Mouse (Mus musculus) forebrain, embryonic 11.5 days (tissue): ENCODE results near the gene Pax2. TPM values are rescaled to one million over a fixed set of nuclear protein-coding genes. Genes with fewer than 3 reads are reported as not detected.

Experiments
- ATAC-seq: fragments of 200-750 bp; cut with Nextera tagmentation; replicated peaks from 2 replicates; pipeline ENCODE4 v1.8.0; 2017; ENCODE audit warnings: moderate TSS enrichment; ENCODE audit not compliant: low FRiP score
- DNase-seq: peaks from one replicate; pipeline ENCODE4 v3.0.0-alpha.2; 2017; ENCODE audit warnings: low spot score
- H3K27ac ChIP-seq: fragments of 300-500 bp; sonication (generic); 2 replicates; pipeline ENCODE4 v1.5.1; 2014; ENCODE audit warnings: low read depth, low read length
- H3K27me3 ChIP-seq: fragments of 300-500 bp; sonication (generic); 2 replicates; pipeline ENCODE4 v1.6.1; 2014; ENCODE audit warnings: mild to moderate bottlenecking, low read length, mixed read lengths; ENCODE audit not compliant: control insufficient read depth, insufficient read depth
- H3K36me3 ChIP-seq: fragments of 300-500 bp; sonication (generic); 2 replicates; pipeline ENCODE4 v1.6.1; 2014; ENCODE audit warnings: mild to moderate bottlenecking, low read length, moderate library complexity, mixed read lengths; ENCODE audit not compliant: control insufficient read depth, insufficient read depth
- H3K4me1 ChIP-seq: fragments of 300-500 bp; sonication (generic); replicated peaks from 2 replicates; pipeline ENCODE4 v1.6.1; 2014; ENCODE audit warnings: low read length, mixed read lengths; ENCODE audit not compliant: control insufficient read depth, insufficient read depth
- H3K4me2 ChIP-seq: fragments of 300-500 bp; sonication (generic); 2 replicates; pipeline ENCODE4 v1.6.1; 2014; ENCODE audit warnings: low read depth, mild to moderate bottlenecking, low read length, moderate library complexity, mixed read lengths; ENCODE audit not compliant: severe bottlenecking
- H3K4me3 ChIP-seq: fragments of 300-500 bp; sonication (generic); 2 replicates; pipeline ENCODE4 v1.5.1; 2014; ENCODE audit warnings: low read depth, low read length
- H3K9ac ChIP-seq: fragments of 300-500 bp; sonication (generic); 2 replicates; pipeline ENCODE4 v1.6.1; 2014; ENCODE audit warnings: low read length
- H3K9me3 ChIP-seq: fragments of 300-500 bp; sonication (generic); 2 replicates; pipeline ENCODE4 v1.6.1; 2016; ENCODE audit warnings: low read length, mixed read lengths; ENCODE audit not compliant: control insufficient read depth
- WGBS: fragments of 180-500 bp; shearing (Covaris S2); extraction: QIAGEN DNeasy Blood & Tissue Kit; methylation state at CpG from one replicate; pipeline ENCODE4 v1.1.7; 2014; 5-methylcytosine and 5-hydroxymethylcytosine counted together
- polyA plus RNA-seq: library from polyadenylated mRNA; unstranded; fragments of >200 nt; fragmentation: Nextera tagmentation; extraction: Ambion mirVana; gene quantifications from 2 replicates; pipeline ENCODE4 v1.2.1, GENCODE M21; 2014

The Pax2 gene
- polyA plus RNA-seq, 1 experiment from 2014 or later: 0.20 TPM

DNA sequence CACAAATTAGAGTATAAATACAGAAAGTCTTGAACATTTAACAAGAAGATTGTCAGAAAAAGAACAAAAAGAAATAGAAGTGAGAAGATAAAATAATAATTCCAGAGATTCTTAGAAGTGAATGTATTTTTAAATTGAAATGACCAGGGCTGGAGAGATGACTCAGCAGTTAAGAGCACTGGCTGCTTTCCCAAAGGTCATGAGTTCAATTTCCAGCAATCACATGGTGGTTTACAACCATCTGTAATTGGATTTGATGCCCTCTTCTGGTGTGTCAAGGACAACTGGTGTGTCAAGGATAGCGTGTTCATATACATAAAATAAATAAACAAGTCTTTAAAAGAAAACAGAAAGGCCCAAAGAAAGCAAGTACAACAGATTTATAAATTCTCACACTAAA, 102.8 kb downstream of the Pax2 start:
- H3K4me3 ChIP-seq: no peak overlapping the region
- H3K36me3 ChIP-seq: no peaks in the 10 kb centered on the region
- H3K27ac ChIP-seq: no peak overlapping the region
- no peaks in the 10 kb centered on the region for H3K4me1 ChIP-seq
- no peaks in the 10 kb centered on the region for H3K9me3 ChIP-seq
- WGBS: 93% methylated on average over 1 of the region's 1 CpGs
- no peaks in the 10 kb centered on the region for H3K27me3 ChIP-seq
- H3K9ac ChIP-seq: no peak overlapping the region
- ATAC-seq (no peak), DNase-seq (no peak)
- no peak overlapping the region for H3K4me2 ChIP-seq

DNA sequence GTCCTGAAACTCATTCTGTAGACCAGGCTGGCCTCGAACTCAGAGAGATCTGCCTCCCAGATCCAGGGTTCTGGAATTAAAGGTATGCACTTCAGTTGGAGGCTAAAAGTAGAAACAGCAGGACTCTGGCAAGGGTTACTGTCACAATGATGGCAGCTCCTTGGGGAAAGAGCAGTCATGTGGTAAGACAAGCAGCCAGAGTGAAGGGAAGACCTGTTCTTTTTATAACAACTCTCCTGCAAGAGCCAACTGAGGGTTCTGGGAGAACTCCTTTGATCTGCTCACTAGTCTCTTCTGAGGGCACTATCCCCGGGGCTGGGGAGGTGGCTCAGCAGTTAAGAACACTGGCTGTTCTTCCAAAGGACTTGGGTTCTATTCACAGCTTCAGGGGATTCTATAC, 112.9 kb downstream of the Pax2 start:
- Histone ChIP-seq H3K27me3 (peaks cover 5% of the 10 kb centered on the region; the same call in 1 of the 2 replicates), H3K4me3 (no peak overlapping the region), H3K36me3 (no peaks in the 10 kb centered on the region), H3K4me2 (no peak overlapping the region), H3K27ac (no peak overlapping the region), H3K4me1 (no peaks in the 10 kb centered on the region), H3K9ac (no peak overlapping the region), H3K9me3 (no peaks in the 10 kb centered on the region)
- 67% methylated on average over 2 of the region's 2 CpGs for WGBS
- ATAC-seq (no peak), DNase-seq (peak; percentile 34)

DNA sequence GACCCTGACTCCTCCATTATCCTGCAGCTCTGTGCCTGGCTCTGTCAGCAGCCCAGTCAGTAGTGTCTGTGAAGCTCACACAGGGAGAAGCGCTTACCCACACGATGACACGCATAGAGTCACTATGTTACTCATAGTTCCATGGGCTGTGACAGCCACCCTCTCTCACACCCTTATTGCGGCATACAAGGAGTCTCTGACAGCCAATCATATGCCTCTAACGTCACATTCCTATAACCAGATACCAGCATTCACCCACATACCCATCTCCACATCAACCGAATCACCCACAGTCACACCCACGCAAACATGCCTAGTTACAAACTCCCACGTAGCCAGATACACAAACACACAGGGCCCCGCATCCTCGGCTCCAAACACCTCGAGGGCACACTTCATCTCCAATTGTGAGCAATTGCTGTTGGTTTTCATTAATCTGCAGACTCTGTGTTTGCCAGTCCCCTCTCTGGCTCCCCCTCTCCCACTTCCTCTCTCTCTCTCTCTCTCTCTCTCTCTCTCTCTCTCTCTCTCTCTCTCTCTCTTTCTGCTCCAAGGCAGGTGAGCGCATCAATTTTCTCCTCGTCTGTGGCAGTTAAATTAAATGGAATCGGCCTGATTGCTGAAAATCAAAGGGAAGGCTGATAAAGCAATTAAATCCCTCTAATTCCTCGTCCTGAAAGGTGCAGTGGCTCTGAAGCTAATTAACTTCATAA, 118.5 kb downstream of the Pax2 start:
- H3K27ac ChIP-seq: no peak overlapping the region
- H3K4me3 ChIP-seq: no peak overlapping the region
- H3K4me1 ChIP-seq: no peaks in the 10 kb centered on the region
- no peaks in the 10 kb centered on the region for H3K9me3 ChIP-seq
- no peak overlapping the region for H3K9ac ChIP-seq
- DNase-seq (peak; percentile 27), ATAC-seq (no peak)
- WGBS: 53% methylated on average over 15 of the region's 15 CpGs
- no peaks in the 10 kb centered on the region for H3K36me3 ChIP-seq
- H3K27me3 ChIP-seq: peaks cover 21% of the 10 kb centered on the region
- H3K4me2 ChIP-seq: no peak overlapping the region

DNA sequence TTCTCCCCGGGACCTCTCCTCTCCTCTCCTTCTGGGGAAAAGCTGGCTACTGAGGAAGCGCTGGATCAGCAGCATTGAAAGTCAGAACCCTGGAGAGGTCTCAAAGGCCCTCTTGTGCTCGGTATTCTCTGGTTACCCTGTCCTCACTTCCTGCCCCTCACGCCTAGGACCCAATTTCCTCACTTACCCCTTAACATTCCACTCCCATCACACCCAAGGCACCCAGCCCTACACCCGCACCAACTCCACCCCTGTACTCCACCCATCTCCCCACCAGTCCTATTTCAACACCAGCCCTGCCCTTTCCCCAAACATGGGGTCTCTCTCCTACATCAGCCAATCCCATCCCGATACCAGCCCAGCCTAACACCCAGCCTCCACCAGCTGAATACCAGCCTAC, 119.1 kb downstream of the Pax2 start:
- no peak overlapping the region for H3K4me2 ChIP-seq
- no peak overlapping the region for H3K4me3 ChIP-seq
- ATAC-seq (no peak), DNase-seq (peak; percentile 47)
- H3K27ac ChIP-seq: no peak overlapping the region
- peaks cover 24% of the 10 kb centered on the region for H3K27me3 ChIP-seq
- H3K36me3 ChIP-seq: no peaks in the 10 kb centered on the region
- H3K9ac ChIP-seq: no peak overlapping the region
- no peaks in the 10 kb centered on the region for H3K4me1 ChIP-seq
- WGBS: 20% methylated on average over 6 of the region's 6 CpGs
- H3K9me3 ChIP-seq: no peaks in the 10 kb centered on the region

DNA sequence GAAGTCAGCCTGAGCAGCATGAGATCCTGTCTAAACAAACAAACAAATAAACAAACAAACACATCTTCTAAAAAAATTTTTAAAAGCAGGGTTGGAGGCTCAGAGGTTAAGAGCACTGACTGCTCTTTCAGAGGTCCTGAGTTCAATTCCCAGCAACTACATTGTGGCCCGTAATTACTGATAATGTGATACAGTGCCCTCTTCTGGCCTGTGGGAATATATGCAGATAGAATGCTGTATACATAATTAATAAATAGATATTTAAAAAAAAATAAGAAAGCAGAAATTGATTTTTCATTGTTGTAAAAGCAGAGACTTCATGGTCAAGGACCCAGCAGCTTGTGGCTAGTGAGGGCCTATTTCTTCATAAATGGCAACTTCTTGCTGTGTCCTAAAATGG, 119.9 kb downstream of the Pax2 start:
- no peak overlapping the region for H3K4me3 ChIP-seq
- H3K4me2 ChIP-seq: no peak overlapping the region
- H3K9ac ChIP-seq: no peak overlapping the region
- ATAC-seq: no peak
- DNase-seq: no peak
- WGBS: 91% methylated on average over 1 of the region's 1 CpGs
- H3K27ac ChIP-seq: no peak overlapping the region
- H3K27me3 ChIP-seq: peaks cover 32% of the 10 kb centered on the region
- H3K9me3 ChIP-seq: no peaks in the 10 kb centered on the region
- H3K36me3 ChIP-seq: no peaks in the 10 kb centered on the region
- no peaks in the 10 kb centered on the region for H3K4me1 ChIP-seq

DNA sequence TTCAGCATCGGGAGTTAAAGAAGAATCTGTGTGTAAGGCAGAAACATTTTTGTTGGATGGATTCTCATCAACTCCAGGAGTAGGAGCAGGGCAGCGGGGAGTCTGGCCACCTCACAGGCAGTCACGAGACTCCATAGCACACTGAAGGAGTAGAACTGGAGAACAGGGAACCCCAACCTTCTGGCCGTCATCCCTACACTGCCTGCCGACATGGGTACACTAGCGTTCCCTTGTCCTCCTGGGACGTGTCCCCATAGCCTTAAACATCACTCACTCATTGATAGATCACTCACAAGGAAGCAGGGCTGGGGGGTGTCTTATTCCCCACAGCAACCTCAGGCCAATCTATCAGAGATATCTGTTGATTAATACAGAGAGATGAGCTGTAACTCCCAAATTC, 120.7 kb downstream of the Pax2 start:
- H3K4me3 ChIP-seq: no peak overlapping the region
- no peak for ATAC-seq
- no peak overlapping the region for H3K4me2 ChIP-seq
- no peak overlapping the region for H3K27ac ChIP-seq
- H3K9ac ChIP-seq: no peak overlapping the region
- DNase-seq: peak; percentile 15
- peaks cover 40% of the 10 kb centered on the region for H3K27me3 ChIP-seq
- H3K9me3 ChIP-seq: no peaks in the 10 kb centered on the region
- H3K36me3 ChIP-seq: no peaks in the 10 kb centered on the region
- WGBS: 86% methylated on average over 7 of the region's 7 CpGs
- H3K4me1 ChIP-seq: no peaks in the 10 kb centered on the region

DNA sequence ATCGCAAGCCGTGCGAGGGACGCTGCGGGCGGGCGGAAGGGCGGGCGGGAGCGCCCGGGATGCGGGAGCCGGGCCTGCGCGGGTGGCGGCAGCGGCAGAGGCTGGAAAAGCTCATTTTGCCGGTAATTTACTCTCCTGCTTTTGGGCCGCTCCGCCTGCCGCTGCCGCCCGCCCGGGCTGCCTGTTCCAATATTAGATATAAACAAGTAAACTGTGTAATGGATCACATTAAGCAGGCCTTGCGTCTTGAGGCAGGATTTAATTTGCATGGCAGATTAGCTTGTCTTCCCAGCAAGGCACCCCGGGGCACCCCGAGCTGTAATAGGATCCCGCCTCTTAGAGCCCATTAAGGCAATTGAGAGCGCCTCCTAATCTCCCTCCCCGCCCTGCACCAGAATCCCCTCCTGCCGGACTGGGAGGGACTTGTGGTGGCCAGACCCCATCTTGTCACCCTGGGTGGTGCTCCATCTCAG, 126.7 kb downstream of the Pax2 start:
- no peaks in the 10 kb centered on the region for H3K9me3 ChIP-seq
- H3K4me1 ChIP-seq: peaks cover 7% of the 10 kb centered on the region; the same call in 1 of the 2 replicates
- peak overlapping the region; percentile 55 for H3K4me2 ChIP-seq
- no peaks in the 10 kb centered on the region for H3K36me3 ChIP-seq
- peak overlapping the region; percentile 60 for H3K9ac ChIP-seq
- peak; percentile 80 for DNase-seq
- peaks cover 78% of the 10 kb centered on the region for H3K27me3 ChIP-seq
- H3K27ac ChIP-seq: no peak overlapping the region
- WGBS: 1% methylated on average over 31 of the region's 31 CpGs
- H3K4me3 ChIP-seq: peak overlapping the region; percentile 28
- ATAC-seq: peak; percentile 61; the same call in 1 of the 2 replicates

DNA sequence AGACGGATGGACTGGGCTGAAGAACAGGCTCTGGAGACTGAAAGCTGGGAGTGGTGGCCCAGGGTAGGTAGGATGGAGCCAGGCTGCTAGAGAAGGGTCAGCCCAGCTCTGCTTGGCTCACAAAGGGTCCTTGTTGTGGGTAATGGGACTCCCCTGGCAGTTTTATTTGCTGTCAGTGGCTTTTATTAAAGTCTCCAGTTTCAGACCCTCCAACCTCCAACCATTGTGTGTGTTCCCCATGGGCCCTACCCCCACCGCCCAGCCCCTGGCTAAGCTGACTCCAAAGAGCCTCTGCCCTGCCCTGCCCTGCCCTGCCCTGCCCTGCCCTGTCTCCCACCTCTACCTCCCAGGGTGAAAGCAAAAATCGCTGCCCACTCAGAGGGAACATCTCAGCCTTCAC, 128.5 kb downstream of the Pax2 start:
- H3K27me3 ChIP-seq: peaks cover 74% of the 10 kb centered on the region
- H3K36me3 ChIP-seq: no peaks in the 10 kb centered on the region
- DNase-seq: peak; percentile 45
- H3K9me3 ChIP-seq: no peaks in the 10 kb centered on the region
- ATAC-seq: no peak
- no peak overlapping the region for H3K27ac ChIP-seq
- no peak overlapping the region for H3K4me3 ChIP-seq
- 21% methylated on average over 3 of the region's 3 CpGs for WGBS
- H3K4me1 ChIP-seq: peaks cover 9% of the 10 kb centered on the region
- H3K4me2 ChIP-seq: no peak overlapping the region
- H3K9ac ChIP-seq: no peak overlapping the region

DNA sequence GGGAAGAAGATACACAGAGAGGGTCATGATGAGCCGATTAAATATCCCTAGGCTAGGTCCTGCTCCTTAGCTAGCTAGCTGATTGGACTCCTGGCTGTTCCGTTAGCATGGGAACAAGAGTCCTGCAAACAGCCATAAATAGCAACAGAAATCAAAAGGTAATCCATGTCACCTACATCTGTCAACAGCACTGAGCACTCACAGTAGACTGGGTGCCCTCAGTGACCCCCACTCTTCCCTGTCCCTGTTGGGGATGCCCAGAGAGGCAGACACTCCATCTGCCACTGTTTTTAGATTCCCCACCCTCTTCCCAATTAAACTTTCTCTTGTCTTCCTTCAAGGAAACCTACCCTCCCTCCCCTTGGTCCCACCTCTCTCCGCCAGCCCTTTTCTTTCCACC, 130.6 kb downstream of the Pax2 start:
- peaks cover 14% of the 10 kb centered on the region for H3K4me1 ChIP-seq
- H3K4me2 ChIP-seq: no peak overlapping the region

More for the DNA sequence above, 130.6 kb downstream of the Pax2 start:
- Histone ChIP-seq H3K27me3 (peaks cover 67% of the 10 kb centered on the region), H3K36me3 (no peaks in the 10 kb centered on the region), H3K4me3 (no peak overlapping the region), H3K9me3 (no peaks in the 10 kb centered on the region), H3K27ac (no peak overlapping the region), H3K9ac (no peak overlapping the region)
- WGBS: 8% methylated on average over 3 of the region's 3 CpGs
- ATAC-seq (no peak), DNase-seq (no peak)
